Mouse (Mus musculus) gastrocnemius, postnatal 25 days (tissue): ENCODE measurements around the gene Trim65. TPM values are rescaled to one million over a fixed set of nuclear protein-coding genes. Genes with fewer than 3 reads are reported as not detected.
A peak's percentile ranks its signal among the peaks of the same experiment; 100 is the strongest.
"Not testable (repeated sequence)": the region's sequence is repeated elsewhere in the genome, so short reads cannot be mapped to it uniquely, and the experiment has no call there.

Experiments used
- DNase-seq: peaks from one replicate; pipeline ENCODE4 v3.0.0; 2022
- total RNA-seq, 2 experiments: library from RNA; stranded (reverse); gene quantifications; 1 replicate in 1 of 2; 2 replicates in 1 of 2; pipeline ENCODE4 v1.2.3; 2021

Trim65 gene
- total RNA-seq, 2 experiments from 2014 or later = 5.1 to 5.4 TPM

GRCm38 (mm10) chr11:116108464-116109137 is 22.3 kb downstream of the Trim65 start:
- peak; percentile 83 for DNase-seq

- DNase-seq = no peak
These were observed 23.1 kb downstream of the Trim65 start for GRCm38 (mm10) chr11:116107777-116108285.

- no peak for DNase-seq
These were observed 23.8 kb downstream of the Trim65 start for GRCm38 (mm10) chr11:116106963-116107776.

- DNase-seq = no peak
These were observed 24.6 kb downstream of the Trim65 start for GRCm38 (mm10) chr11:116106154-116106962.

GRCm38 (mm10) chr11:116105065-116105464 is 25.9 kb downstream of the Trim65 start:
- no peak for DNase-seq

- DNase-seq = peak; percentile 87
These were observed 26.8 kb downstream of the Trim65 start for GRCm38 (mm10) chr11:116104006-116104646.

GRCm38 (mm10) chr11:116103572-116103971 is 27.4 kb downstream of the Trim65 start:
- no peak for DNase-seq

- no peak for DNase-seq
These were observed 28.5 kb downstream of the Trim65 start for GRCm38 (mm10) chr11:116102472-116102871.

GRCm38 (mm10) chr11:116101931-116102381 is 29.0 kb downstream of the Trim65 start:
- peak; percentile 84 for DNase-seq

GRCm38 (mm10) chr11:116100839-116101238 is 30.1 kb downstream of the Trim65 start:
- no peak for DNase-seq

GRCm38 (mm10) chr11:116100385-116100784 is 30.5 kb downstream of the Trim65 start:
- DNase-seq = peak; percentile 94

GRCm38 (mm10) chr11:116099462-116099861 is 31.5 kb downstream of the Trim65 start:
- no peak for DNase-seq

- DNase-seq = peak; percentile 50
These were observed 32.0 kb downstream of the Trim65 start for GRCm38 (mm10) chr11:116098711-116099460.

- DNase-seq = peak; percentile 3
These were observed 34.5 kb downstream of the Trim65 start for GRCm38 (mm10) chr11:116096213-116097108.

GRCm38 (mm10) chr11:116095573-116095972 is 35.4 kb downstream of the Trim65 start:
- DNase-seq = peak; percentile 57

GRCm38 (mm10) chr11:116093771-116094565 is 37.0 kb downstream of the Trim65 start:
- DNase-seq = peak; percentile 4

- DNase-seq = not testable (repeated sequence)
These were observed 38.0 kb downstream of the Trim65 start for GRCm38 (mm10) chr11:116092959-116093358.

- DNase-seq = no peak
These were observed 39.3 kb downstream of the Trim65 start for GRCm38 (mm10) chr11:116091591-116091990.

- no peak for DNase-seq
These were observed 41.4 kb downstream of the Trim65 start for GRCm38 (mm10) chr11:116089545-116089944.
